Mouse (Mus musculus) stomach, embryonic 15.5 days (tissue): ENCODE data around the gene Ctnnal1. TPM values are rescaled to one million over a fixed set of nuclear protein-coding genes. Genes with fewer than 3 reads are reported as not detected.
A peak's percentile ranks its signal among the peaks of the same experiment; 100 is the strongest.

Experiments used
- ATAC-seq: fragments of 200-750 bp; cut with Nextera tagmentation; 2 replicates; pipeline ENCODE4 v1.8.0; 2017; ENCODE audit warnings: low read depth, moderate number of reproducible peaks, moderate TSS enrichment; ENCODE audit not compliant: insufficient read depth, low FRiP score
- H3K27ac ChIP-seq: fragments of 300-500 bp; sonication (generic); 2 replicates; pipeline ENCODE4 v1.5.1; 2015; ENCODE audit warnings: mild to moderate bottlenecking, inconsistent platforms
- H3K27me3 ChIP-seq: fragments of 300-500 bp; sonication (generic); replicated peaks from 2 replicates; pipeline ENCODE4 v1.6.1; 2015; ENCODE audit warnings: inconsistent platforms
- H3K36me3 ChIP-seq: fragments of 300-500 bp; sonication (generic); 2 replicates; pipeline ENCODE4 v1.6.1; 2015; ENCODE audit warnings: inconsistent platforms
- H3K4me1 ChIP-seq: fragments of 300-500 bp; sonication (generic); 2 replicates; pipeline ENCODE4 v1.6.1; 2015; ENCODE audit warnings: inconsistent platforms
- H3K4me2 ChIP-seq: fragments of 300-500 bp; sonication (generic); 2 replicates; pipeline ENCODE4 v1.6.1; 2015; ENCODE audit warnings: mild to moderate bottlenecking, inconsistent platforms
- H3K4me3 ChIP-seq: fragments of 300-500 bp; sonication (generic); replicated peaks from 2 replicates; pipeline ENCODE4 v1.5.1; 2015; ENCODE audit warnings: inconsistent platforms
- H3K9ac ChIP-seq: fragments of 300-500 bp; sonication (generic); 2 replicates; pipeline ENCODE4 v1.6.1; 2015; ENCODE audit warnings: inconsistent platforms
- H3K9me3 ChIP-seq: fragments of 300-500 bp; sonication (generic); 2 replicates; pipeline ENCODE4 v1.6.1; 2016; ENCODE audit warnings: inconsistent platforms
- WGBS: fragments of 180-500 bp; shearing (Covaris S2); methylation state at CpG from one replicate; pipeline ENCODE4 v1.1.7; 2015; 5-methylcytosine and 5-hydroxymethylcytosine counted together
- polyA plus RNA-seq: library from polyadenylated mRNA; unstranded; fragments of >200 nt; fragmentation: Nextera tagmentation; extraction: Ambion mirVana; gene quantifications from 2 replicates; pipeline ENCODE4 v1.2.1, GENCODE M21; 2015

Ctnnal1 gene
- 19.8 and 20.3 TPM in 2 replicates for polyA plus RNA-seq

GRCm38 (mm10) chr4:56865003-56865511 lies at the start of gene Ctnnal1:
Ctnnal1 (minus strand) TSS chr4:56865188.
- Histone ChIP-seq H3K4me3 (peak within 1 kb of the TSS; percentile 81), H3K9me3 (no peaks in the 10 kb centered on the region), H3K9ac (peak within 1 kb of the TSS; percentile 74), H3K27me3 (no peaks in the 10 kb centered on the region), H3K4me2 (peak within 1 kb of the TSS; percentile 93), H3K4me1 (no peaks in the 10 kb centered on the region; the same call in 1 of the 2 replicates), H3K27ac (peak within 1 kb of the TSS; percentile 88), H3K36me3 (no peaks in the 10 kb centered on the region)
- ATAC-seq: peak; percentile 98
- under 1% methylated on average over 45 of the region's 45 CpGs for WGBS

DNA sequence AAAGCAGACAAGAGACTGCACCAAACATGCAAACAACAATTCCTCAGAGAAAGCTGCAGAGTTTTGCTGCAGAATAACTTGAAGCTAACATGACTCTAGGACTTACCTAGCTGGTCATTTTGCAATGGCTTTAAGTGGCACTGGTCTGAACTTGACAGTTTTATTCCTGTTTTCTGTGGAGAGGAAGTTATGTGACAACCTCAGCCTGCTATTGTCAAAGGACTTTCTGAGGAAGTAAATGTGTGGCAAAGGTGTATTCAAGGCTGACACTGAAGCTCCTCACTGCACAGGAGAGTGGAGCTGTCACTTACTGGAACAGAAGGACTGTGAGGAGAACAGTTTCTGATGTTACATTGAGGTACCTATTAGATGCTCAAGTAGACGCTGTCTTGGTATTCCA lies 49.8 kb upstream of the Ctnnal1 start:
- H3K36me3 ChIP-seq: peaks cover 34% of the 10 kb centered on the region
- ATAC-seq: no peak
- 81% methylated on average over 1 of the region's 1 CpGs for WGBS

GRCm38 (mm10) chr4:56914338-56914737 lies 49.4 kb upstream of the Ctnnal1 start:
- 85% methylated on average over 6 of the region's 6 CpGs for WGBS
- H3K27me3 ChIP-seq: no peaks in the 10 kb centered on the region
- ATAC-seq: no peak
- no peak overlapping the region for H3K9ac ChIP-seq
- H3K9me3 ChIP-seq: no peaks in the 10 kb centered on the region
- no peak overlapping the region for H3K4me2 ChIP-seq
- no peak overlapping the region for H3K27ac ChIP-seq
- H3K36me3 ChIP-seq: peaks cover 37% of the 10 kb centered on the region
- H3K4me1 ChIP-seq: no peaks in the 10 kb centered on the region
- no peak overlapping the region for H3K4me3 ChIP-seq

More for the DNA sequence above, 49.8 kb upstream of the Ctnnal1 start:
- Histone ChIP-seq H3K27ac (no peak overlapping the region), H3K4me1 (no peaks in the 10 kb centered on the region), H3K4me3 (no peak overlapping the region), H3K9ac (no peak overlapping the region), H3K4me2 (no peak overlapping the region), H3K9me3 (no peaks in the 10 kb centered on the region), H3K27me3 (no peaks in the 10 kb centered on the region)

DNA sequence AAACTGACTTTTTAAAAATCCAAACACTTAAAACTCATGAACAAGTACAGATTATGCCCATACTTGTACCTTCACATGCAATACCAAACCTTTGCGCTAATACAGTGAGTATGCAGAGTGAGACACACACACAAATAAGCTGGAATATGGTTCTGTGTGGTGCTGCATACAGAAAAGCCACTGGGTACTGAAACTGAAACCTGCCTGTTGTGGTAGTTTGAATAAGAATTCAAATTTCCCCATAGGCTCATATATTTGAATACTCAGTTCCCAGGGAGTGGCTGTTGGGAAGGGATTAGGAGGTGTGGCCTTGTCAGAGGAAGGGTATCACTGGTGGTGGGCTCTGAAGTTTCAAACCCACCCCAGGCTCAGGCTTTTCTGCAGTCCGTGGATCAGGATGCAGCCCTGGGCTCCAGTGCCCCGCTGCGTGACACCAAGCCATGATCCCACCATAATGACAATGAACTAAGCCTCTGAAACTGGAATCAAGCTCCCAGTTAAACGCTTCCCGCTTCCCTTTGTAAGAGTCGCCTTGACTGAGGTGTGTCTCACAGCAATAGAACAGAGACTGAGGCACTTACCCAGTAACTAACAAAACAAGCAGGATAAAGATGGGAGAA lies 47.5 kb upstream of the Ctnnal1 start:
- H3K4me1 ChIP-seq: no peaks in the 10 kb centered on the region
- H3K9ac ChIP-seq: no peak overlapping the region
- H3K27ac ChIP-seq: no peak overlapping the region
- no peaks in the 10 kb centered on the region for H3K27me3 ChIP-seq
- no peak overlapping the region for H3K4me2 ChIP-seq
- no peak for ATAC-seq
- 87% methylated on average over 7 of the region's 7 CpGs for WGBS
- peaks cover 38% of the 10 kb centered on the region for H3K36me3 ChIP-seq
- H3K4me3 ChIP-seq: no peak overlapping the region
- no peaks in the 10 kb centered on the region for H3K9me3 ChIP-seq

GRCm38 (mm10) chr4:56909568-56909967 lies 44.6 kb upstream of the Ctnnal1 start:
- no peak for ATAC-seq
- Histone ChIP-seq H3K4me2 (no peak overlapping the region), H3K4me1 (no peaks in the 10 kb centered on the region), H3K27ac (no peak overlapping the region), H3K4me3 (no peak overlapping the region), H3K9me3 (no peaks in the 10 kb centered on the region), H3K27me3 (no peaks in the 10 kb centered on the region), H3K9ac (no peak overlapping the region), H3K36me3 (peaks cover 42% of the 10 kb centered on the region)
- WGBS: 75% methylated on average over 3 of the region's 3 CpGs

GRCm38 (mm10) chr4:56907671-56908070 lies 42.7 kb upstream of the Ctnnal1 start:
- Histone ChIP-seq H3K36me3 (peaks cover 53% of the 10 kb centered on the region), H3K9ac (no peak overlapping the region), H3K9me3 (no peaks in the 10 kb centered on the region), H3K4me2 (no peak overlapping the region), H3K4me3 (no peak overlapping the region), H3K27me3 (no peaks in the 10 kb centered on the region), H3K4me1 (no peaks in the 10 kb centered on the region), H3K27ac (no peak overlapping the region)
- 84% methylated on average over 5 of the region's 5 CpGs for WGBS
- no peak for ATAC-seq

GRCm38 (mm10) chr4:56906926-56907325 lies 41.9 kb upstream of the Ctnnal1 start:
- Histone ChIP-seq H3K36me3 (peaks cover 57% of the 10 kb centered on the region), H3K4me2 (no peak overlapping the region), H3K9ac (no peak overlapping the region), H3K9me3 (no peaks in the 10 kb centered on the region), H3K4me1 (no peaks in the 10 kb centered on the region), H3K4me3 (no peak overlapping the region), H3K27me3 (no peaks in the 10 kb centered on the region), H3K27ac (no peak overlapping the region)
- 88% methylated on average over 3 of the region's 3 CpGs for WGBS
- ATAC-seq: no peak

- Histone ChIP-seq H3K4me1 (no peaks in the 10 kb centered on the region), H3K27ac (no peak overlapping the region), H3K4me3 (no peak overlapping the region), H3K36me3 (peaks cover 50% of the 10 kb centered on the region), H3K4me2 (no peak overlapping the region), H3K27me3 (no peaks in the 10 kb centered on the region), H3K9me3 (no peaks in the 10 kb centered on the region), H3K9ac (no peak overlapping the region)
- 86% methylated on average over 5 of the region's 5 CpGs for WGBS
- no peak for ATAC-seq
Measured at GRCm38 (mm10) chr4:56905507-56905906, 40.5 kb upstream of the Ctnnal1 start.

GRCm38 (mm10) chr4:56901671-56902070 lies 36.7 kb upstream of the Ctnnal1 start:
- Histone ChIP-seq H3K27ac (no peak overlapping the region), H3K4me3 (no peak overlapping the region), H3K9ac (no peak overlapping the region), H3K36me3 (peaks cover 54% of the 10 kb centered on the region), H3K27me3 (no peaks in the 10 kb centered on the region), H3K4me1 (no peaks in the 10 kb centered on the region), H3K4me2 (no peak overlapping the region), H3K9me3 (no peaks in the 10 kb centered on the region)
- ATAC-seq: no peak
- WGBS: 94% methylated on average over 2 of the region's 2 CpGs

- 91% methylated on average over 8 of the region's 8 CpGs for WGBS
- Histone ChIP-seq H3K9me3 (no peaks in the 10 kb centered on the region), H3K36me3 (peaks cover 46% of the 10 kb centered on the region), H3K27me3 (no peaks in the 10 kb centered on the region), H3K9ac (no peak overlapping the region), H3K4me1 (no peaks in the 10 kb centered on the region), H3K27ac (no peak overlapping the region), H3K4me2 (no peak overlapping the region), H3K4me3 (no peak overlapping the region)
- ATAC-seq: no peak
Measured at GRCm38 (mm10) chr4:56899216-56899615, 34.2 kb upstream of the Ctnnal1 start.

GRCm38 (mm10) chr4:56897511-56897910 lies 32.5 kb upstream of the Ctnnal1 start:
- Histone ChIP-seq H3K9me3 (no peaks in the 10 kb centered on the region), H3K27ac (no peak overlapping the region), H3K4me1 (no peaks in the 10 kb centered on the region), H3K36me3 (peaks cover 33% of the 10 kb centered on the region), H3K27me3 (no peaks in the 10 kb centered on the region), H3K4me3 (no peak overlapping the region), H3K4me2 (no peak overlapping the region), H3K9ac (no peak overlapping the region)
- whole genome bisulfite sequencing: 82% methylated on average over 3 of the region's 3 CpGs
- ATAC-seq: no peak

DNA sequence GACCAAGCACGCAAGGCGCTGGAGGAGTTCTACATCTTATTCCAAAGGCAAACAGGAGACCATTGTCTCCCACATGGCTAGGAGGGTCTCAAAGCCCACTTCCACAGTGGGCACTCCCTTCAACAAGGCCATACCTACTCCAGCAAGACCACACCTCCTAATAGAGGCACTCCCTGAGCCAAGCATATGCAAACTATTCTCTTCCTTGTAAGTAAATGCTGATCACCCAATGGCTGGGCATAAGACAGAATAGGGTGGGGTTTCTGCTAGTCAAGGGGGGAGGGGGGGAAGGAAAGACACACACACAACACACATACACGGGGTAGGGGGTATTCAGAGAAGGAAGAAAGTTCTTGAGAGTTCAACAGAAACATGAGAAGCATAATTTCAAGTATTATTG lies 29.2 kb upstream of the Ctnnal1 start:
- Histone ChIP-seq H3K4me3 (no peak overlapping the region), H3K4me2 (no peak overlapping the region), H3K4me1 (no peaks in the 10 kb centered on the region), H3K36me3 (peaks cover 25% of the 10 kb centered on the region), H3K27me3 (no peaks in the 10 kb centered on the region), H3K9ac (no peak overlapping the region), H3K27ac (no peak overlapping the region), H3K9me3 (no peaks in the 10 kb centered on the region)
- WGBS: 90% methylated on average over 3 of the region's 3 CpGs
- no peak for ATAC-seq
